Mouse (Mus musculus) lung, postnatal 0 days (tissue): ENCODE measurements around the gene Prkce.

Experiments
- CTCF ChIP-seq: IDR thresholded peaks from 2 replicates; pipeline ENCODE4 v1.5.1; 2016; ENCODE audit warnings: antibody characterized with exemption, mild to moderate bottlenecking
- EP300 ChIP-seq: IDR thresholded peaks from 2 replicates; pipeline ENCODE4 v1.6.1; 2016; ENCODE audit warnings: antibody characterized with exemption, mild to moderate bottlenecking, control low read depth

DNA sequence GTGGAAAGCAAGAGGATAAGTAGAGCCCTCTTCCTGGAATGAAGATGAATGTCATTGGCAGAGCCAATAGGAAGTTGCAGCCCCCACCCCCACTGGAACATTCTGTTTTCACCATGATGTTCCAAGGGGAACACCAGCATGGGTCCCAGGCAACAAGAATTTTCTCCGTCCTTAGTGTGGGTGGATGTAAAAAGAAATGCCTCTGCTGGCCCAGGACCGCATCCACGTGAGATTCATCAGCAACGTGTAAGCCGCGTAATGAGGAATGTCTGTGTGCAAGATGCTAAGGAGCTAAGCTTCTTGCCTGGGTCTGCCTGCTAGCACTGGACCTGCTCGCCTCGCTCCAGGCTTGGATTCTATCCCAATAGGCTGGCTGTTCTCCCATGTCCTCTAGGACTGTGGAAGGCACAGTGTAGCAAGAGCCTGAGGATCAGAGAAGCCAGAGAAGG, 337.6 kb downstream of the Prkce start, which contains the start of gene Gm10309:
- TF ChIP-seq CTCF (no peak), EP300 (peak; percentile 77)
